Mouse (Mus musculus): ENCODE measurements around the gene Ttc25. TPM values are rescaled to one million over a fixed set of nuclear protein-coding genes. Genes with fewer than 3 reads are reported as not detected.

The Ttc25 gene
- polyA plus RNA-seq, 1 experiment, result 2.0 TPM

DNA sequence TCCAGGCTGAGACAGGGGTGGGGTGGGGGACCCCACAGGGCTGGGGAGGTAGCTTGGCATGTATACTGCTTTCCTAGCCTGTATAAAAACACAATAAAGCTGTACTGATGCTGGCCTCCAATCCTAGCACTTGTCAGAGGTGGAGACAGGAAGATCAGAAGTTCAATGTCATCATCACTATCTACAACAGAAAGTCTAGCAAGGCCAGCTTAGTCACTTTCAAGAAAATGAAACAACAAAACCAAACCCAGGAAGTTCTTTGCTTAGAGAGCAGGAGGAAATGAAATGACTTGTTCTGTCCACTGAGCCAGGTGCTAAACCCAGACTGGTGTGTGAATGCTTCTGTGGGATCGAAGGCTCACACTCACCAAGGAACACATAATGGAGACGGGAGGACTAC lies 43.1 kb downstream of the Ttc25 start:
- TF ChIP-seq POLR2A (IDR thresholded peaks at IDR 0.05; ENCODE audit: extremely low read depth, insufficient read depth, low read length), result no peak
- TF ChIP-seq CTCF (IDR thresholded peaks at IDR 0.05; ENCODE audit: extremely low read depth, insufficient read depth, low read length), result no peak
- H3K4me3 ChIP-seq (ENCODE audit: insufficient read depth, low read length), result no peak overlapping the region
- H3K27ac ChIP-seq (ENCODE audit: insufficient read depth, low read length), result no peak overlapping the region
- H3K4me1 ChIP-seq (ENCODE audit: control insufficient read depth, insufficient read depth, low read length), result no peaks in the 10 kb centered on the region

DNA sequence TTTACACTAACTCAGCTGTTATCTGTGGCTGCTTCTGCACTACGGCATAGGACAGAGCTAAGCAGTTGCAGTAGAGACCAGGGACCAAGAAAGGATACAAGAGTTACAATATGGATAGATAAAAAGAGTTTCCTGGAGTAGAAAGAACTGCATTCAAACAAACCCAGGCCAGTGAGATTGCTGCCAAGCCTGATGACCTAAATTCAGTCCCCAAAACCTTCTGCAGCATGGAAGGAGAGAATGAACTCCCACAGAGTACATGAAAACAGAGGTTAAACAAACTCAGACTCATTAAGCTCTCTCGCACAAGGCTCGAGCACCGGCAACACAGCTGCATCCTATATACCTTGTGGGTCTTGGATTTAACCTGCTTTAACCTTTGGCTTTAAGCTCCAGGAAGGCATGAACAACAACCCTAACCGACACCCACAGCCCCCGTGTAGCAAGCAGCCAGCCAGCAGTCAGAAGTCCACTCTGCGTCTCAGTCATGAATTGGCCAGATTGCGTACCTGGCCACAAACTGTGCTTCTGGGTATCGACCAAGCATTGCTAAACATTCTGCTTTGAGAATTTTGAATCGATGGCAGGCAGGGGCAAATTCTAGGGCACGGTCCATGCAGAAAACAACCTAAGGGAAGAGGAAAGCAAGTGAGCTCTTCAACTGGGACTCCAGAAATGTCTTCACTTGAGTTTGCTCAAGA lies 47.1 kb downstream of the Ttc25 start:
- TF ChIP-seq CTCF (IDR thresholded peaks at IDR 0.05; ENCODE audit: extremely low read depth, insufficient read depth, low read length), result no peak
- no peak for TF ChIP-seq POLR2A (IDR thresholded peaks at IDR 0.05; ENCODE audit: extremely low read depth, insufficient read depth, low read length)
- H3K27ac ChIP-seq (ENCODE audit: insufficient read depth, low read length), result no peak overlapping the region
- no peak overlapping the region for H3K4me3 ChIP-seq (ENCODE audit: insufficient read depth, low read length)
- H3K4me1 ChIP-seq (ENCODE audit: control insufficient read depth, insufficient read depth, low read length), result no peaks in the 10 kb centered on the region

DNA sequence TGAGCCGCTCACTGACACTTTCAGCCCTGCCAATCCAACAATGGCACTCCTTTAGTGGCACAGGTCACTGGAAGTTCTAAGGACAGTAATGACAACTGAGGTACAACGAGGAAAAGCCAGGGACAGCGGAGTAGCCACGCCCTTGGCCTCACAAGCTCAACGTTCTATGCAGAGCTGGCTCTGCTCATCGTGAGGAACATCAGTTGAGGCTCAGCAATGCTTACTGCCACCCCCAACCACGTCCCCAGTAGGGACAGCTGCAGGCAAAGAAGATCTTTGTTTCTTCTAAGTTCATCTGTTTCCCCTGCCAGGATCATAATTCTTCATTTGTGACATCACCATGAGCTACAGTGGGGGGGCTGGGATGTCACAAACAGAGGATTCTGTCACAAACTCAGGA lies 49.2 kb downstream of the Ttc25 start:
- Histone ChIP-seq H3K4me3 (ENCODE audit: insufficient read depth, low read length) (no peak overlapping the region), H3K27ac (ENCODE audit: insufficient read depth, low read length) (no peak overlapping the region), H3K4me1 (ENCODE audit: control insufficient read depth, insufficient read depth, low read length) (no peaks in the 10 kb centered on the region)
- no peak for TF ChIP-seq POLR2A (IDR thresholded peaks at IDR 0.05; ENCODE audit: extremely low read depth, insufficient read depth, low read length)

DNA sequence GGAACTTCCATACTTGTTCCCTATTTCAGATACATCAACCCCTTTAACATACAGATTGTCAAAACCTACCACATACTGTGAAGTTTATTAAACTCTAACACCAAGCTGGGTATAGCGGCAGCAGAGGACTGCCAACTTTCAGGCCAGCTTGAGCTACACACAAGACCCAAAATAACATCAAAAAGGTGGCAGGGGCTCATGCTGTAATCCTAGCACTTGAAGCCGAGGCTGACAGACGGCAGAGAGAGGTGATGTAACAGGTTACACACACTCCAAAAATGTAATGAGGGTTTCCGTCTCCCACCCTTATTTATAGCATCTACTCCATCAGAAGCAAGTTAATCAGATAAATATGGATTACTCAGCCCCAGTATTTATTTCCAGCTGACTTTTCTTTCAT lies 50.1 kb downstream of the Ttc25 start:
- Histone ChIP-seq H3K27ac (ENCODE audit: insufficient read depth, low read length) (no peak overlapping the region), H3K4me3 (ENCODE audit: insufficient read depth, low read length) (no peak overlapping the region), H3K4me1 (ENCODE audit: control insufficient read depth, insufficient read depth, low read length) (no peaks in the 10 kb centered on the region)
- TF ChIP-seq POLR2A (IDR thresholded peaks at IDR 0.05; ENCODE audit: extremely low read depth, insufficient read depth, low read length) (no peak), CTCF (IDR thresholded peaks at IDR 0.05; ENCODE audit: extremely low read depth, insufficient read depth, low read length) (no peak)

DNA sequence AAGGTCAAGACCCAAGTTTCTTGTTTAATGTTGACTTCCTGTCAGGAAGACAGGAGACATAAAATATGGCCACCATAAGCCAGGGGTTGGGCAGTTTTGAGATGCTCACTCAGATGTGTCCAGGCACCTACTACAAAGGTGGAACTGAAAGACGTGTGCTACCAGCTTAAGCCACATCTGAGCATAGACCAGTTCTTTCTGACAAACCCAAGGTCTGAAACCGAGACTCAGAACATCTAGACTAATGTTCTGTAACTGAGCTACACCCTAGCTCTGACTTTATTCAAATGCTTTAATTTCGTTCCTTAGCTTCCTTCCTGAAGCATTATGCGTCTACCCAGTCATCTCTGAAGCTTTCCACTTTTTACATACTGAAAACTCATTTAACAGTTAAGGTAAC lies 52.7 kb downstream of the Ttc25 start:
- Histone ChIP-seq H3K4me3 (ENCODE audit: insufficient read depth, low read length) (no peak overlapping the region), H3K27ac (ENCODE audit: insufficient read depth, low read length) (no peak overlapping the region), H3K4me1 (ENCODE audit: control insufficient read depth, insufficient read depth, low read length) (no peaks in the 10 kb centered on the region; the same call in 1 of the 2 replicates)
- TF ChIP-seq POLR2A (IDR thresholded peaks at IDR 0.05; ENCODE audit: extremely low read depth, insufficient read depth, low read length) (no peak), CTCF (IDR thresholded peaks at IDR 0.05; ENCODE audit: extremely low read depth, insufficient read depth, low read length) (no peak)

DNA sequence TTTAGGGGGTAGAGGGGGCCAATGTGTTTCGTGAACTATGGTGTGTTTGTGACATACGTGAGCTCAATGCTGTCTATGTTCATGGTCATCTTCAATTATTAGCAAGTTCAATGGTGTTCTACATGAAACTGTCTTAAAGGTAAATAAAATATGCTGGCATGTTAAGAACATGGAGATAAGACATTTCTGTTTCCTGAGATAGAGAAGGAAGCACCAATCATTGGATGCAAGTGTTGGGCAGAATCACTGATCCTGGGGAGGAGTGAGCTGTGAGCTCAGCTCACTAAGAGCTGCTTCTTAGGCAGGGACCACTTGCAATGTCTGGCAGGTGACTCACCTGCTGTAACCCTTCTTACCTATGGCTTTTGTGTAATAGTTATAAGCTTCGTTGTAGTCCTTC lies 56.0 kb downstream of the Ttc25 start:
- peaks cover 13% of the 10 kb centered on the region for H3K4me1 ChIP-seq (ENCODE audit: control insufficient read depth, insufficient read depth, low read length)
- H3K27ac ChIP-seq (ENCODE audit: insufficient read depth, low read length), result no peak overlapping the region
- TF ChIP-seq POLR2A (IDR thresholded peaks at IDR 0.05; ENCODE audit: extremely low read depth, insufficient read depth, low read length), result no peak
- no peak for TF ChIP-seq CTCF (IDR thresholded peaks at IDR 0.05; ENCODE audit: extremely low read depth, insufficient read depth, low read length)
- H3K4me3 ChIP-seq (ENCODE audit: insufficient read depth, low read length), result no peak overlapping the region

DNA sequence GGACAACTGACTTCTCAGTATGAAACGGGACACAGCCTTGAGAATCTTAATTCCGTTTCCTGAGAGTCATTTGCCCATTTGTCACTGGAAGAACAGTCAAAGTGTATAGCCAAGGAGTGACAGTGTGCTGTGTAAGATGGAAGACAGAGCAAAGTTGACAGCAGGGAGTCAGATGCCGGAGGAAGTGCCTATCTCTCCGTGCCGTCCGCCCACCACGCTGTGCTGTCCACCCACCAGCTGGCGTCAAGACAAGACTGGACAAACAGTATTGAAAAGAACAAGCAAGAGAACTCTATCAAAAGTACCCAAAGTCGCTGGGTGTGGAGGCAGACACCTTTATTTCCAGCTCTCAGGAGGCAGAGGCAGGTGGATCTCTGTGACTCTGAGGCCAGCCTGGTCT lies 57.7 kb downstream of the Ttc25 start:
- Histone ChIP-seq H3K4me3 (ENCODE audit: insufficient read depth, low read length) (no peak overlapping the region), H3K27ac (ENCODE audit: insufficient read depth, low read length) (no peak overlapping the region), H3K4me1 (ENCODE audit: control insufficient read depth, insufficient read depth, low read length) (peaks cover 13% of the 10 kb centered on the region)
- no peak for TF ChIP-seq POLR2A (IDR thresholded peaks at IDR 0.05; ENCODE audit: extremely low read depth, insufficient read depth, low read length)
- no peak for TF ChIP-seq CTCF (IDR thresholded peaks at IDR 0.05; ENCODE audit: extremely low read depth, insufficient read depth, low read length)

DNA sequence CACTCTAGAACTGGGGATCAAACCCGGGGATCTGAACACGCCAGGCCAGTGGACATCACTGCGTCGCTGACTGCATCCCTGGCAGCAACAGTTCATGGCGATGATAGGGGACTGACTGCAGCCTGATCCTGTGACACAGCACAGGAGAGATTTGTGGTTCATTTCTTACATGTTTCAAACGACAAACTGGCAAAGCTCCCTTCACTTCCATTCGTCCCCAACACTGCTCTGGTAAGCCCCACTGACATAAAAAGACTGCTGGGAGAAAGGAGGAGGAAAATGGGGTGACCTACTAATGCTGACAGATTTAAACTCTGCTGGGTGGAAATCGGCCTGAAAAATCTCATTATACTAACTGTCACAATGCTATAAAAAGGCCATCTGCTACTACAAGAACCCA lies 58.4 kb downstream of the Ttc25 start:
- Histone ChIP-seq H3K27ac (ENCODE audit: insufficient read depth, low read length) (no peak overlapping the region; the same call in 1 of the 2 replicates), H3K4me3 (ENCODE audit: insufficient read depth, low read length) (no peak overlapping the region), H3K4me1 (ENCODE audit: control insufficient read depth, insufficient read depth, low read length) (peaks cover 13% of the 10 kb centered on the region)
- TF ChIP-seq CTCF (IDR thresholded peaks at IDR 0.05; ENCODE audit: extremely low read depth, insufficient read depth, low read length), result no peak
- TF ChIP-seq POLR2A (IDR thresholded peaks at IDR 0.05; ENCODE audit: extremely low read depth, insufficient read depth, low read length), result no peak

DNA sequence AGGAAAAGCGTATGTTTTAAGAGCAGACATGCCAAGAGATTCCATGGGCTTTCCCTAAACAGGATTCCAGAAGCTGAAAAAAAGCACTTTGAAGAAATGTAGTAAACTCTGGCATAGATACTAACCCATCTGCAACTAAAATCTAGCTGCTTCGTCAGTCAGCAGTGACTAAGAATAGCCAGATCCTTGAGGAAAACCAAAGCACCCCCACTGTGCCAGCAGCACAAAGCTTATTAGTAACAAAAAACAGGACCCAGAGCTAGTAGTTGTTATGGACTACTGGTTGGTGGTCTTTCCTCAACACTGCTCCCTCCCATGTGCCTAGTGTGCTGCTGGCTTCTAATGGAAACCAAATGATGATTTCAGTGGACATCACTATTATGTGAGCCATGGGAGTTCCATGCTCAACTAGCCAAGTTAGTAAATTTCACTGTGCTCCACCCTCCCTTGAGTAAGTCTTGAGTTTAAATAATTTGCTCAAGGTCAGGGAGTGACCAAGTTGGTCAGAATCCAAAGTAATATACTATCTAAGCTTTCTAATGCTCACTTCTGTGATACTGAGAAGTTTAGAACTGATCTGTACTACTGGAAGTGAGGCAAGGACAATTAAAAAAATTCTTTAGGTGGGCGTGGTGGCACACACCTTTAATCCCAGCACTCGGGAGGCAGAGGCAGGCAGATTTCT lies 59.1 kb downstream of the Ttc25 start:
- TF ChIP-seq POLR2A (IDR thresholded peaks at IDR 0.05; ENCODE audit: extremely low read depth, insufficient read depth, low read length) (no peak), CTCF (IDR thresholded peaks at IDR 0.05; ENCODE audit: extremely low read depth, insufficient read depth, low read length) (no peak)
- H3K4me3 ChIP-seq (ENCODE audit: insufficient read depth, low read length), result no peak overlapping the region
- H3K27ac ChIP-seq (ENCODE audit: insufficient read depth, low read length), result peak overlapping the region; percentile 66; the same call in 1 of the 2 replicates
- H3K4me1 ChIP-seq (ENCODE audit: control insufficient read depth, insufficient read depth, low read length), result peaks cover 13% of the 10 kb centered on the region

DNA sequence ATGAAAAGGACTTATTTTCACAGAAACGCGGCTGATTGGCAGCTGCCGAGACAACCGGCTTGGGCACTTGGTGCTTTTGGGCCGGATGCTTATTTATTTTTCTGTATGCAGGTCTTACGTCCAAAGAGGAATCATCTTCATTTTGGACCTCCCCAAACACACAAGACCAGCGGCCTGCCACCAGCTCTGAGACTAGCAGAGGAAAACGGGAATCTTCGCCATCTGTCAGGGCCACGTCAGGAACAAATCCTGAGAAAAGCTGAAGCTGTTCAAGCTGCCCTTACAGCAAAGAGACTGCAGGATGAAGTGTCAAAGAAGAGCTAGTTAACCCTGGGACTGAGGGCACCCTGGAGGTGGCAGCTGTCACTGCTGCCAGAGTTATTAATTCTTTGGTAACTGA lies 60.0 kb downstream of the Ttc25 start:
- TF ChIP-seq CTCF (IDR thresholded peaks at IDR 0.05; ENCODE audit: extremely low read depth, insufficient read depth, low read length) (no peak), POLR2A (IDR thresholded peaks at IDR 0.05; ENCODE audit: extremely low read depth, insufficient read depth, low read length) (no peak)
- Histone ChIP-seq H3K4me1 (ENCODE audit: control insufficient read depth, insufficient read depth, low read length) (peaks cover 17% of the 10 kb centered on the region), H3K27ac (ENCODE audit: insufficient read depth, low read length) (peak overlapping the region; percentile 28; the same call in 1 of the 2 replicates), H3K4me3 (ENCODE audit: insufficient read depth, low read length) (no peak overlapping the region)
